Mouse (Mus musculus) liver, embryonic 15.5 days (tissue): ENCODE results near the gene Zfp664. TPM values are rescaled to one million over a fixed set of nuclear protein-coding genes. Genes with fewer than 3 reads are reported as not detected.

Source experiments
- ATAC-seq: fragments of 200-750 bp; cut with Nextera tagmentation; 2 replicates; pipeline ENCODE4 v1.8.0; 2017; ENCODE audit warnings: moderate number of reproducible peaks, mild to moderate bottlenecking, moderate library complexity; ENCODE audit not compliant: insufficient read depth
- H3K27ac ChIP-seq: fragments of 300-500 bp; sonication (generic); replicated peaks from 2 replicates; pipeline ENCODE4 v1.5.1; 2015; ENCODE audit warnings: mild to moderate bottlenecking, inconsistent platforms
- H3K27me3 ChIP-seq: fragments of 300-500 bp; sonication (generic); 2 replicates; pipeline ENCODE4 v1.6.1; 2015; ENCODE audit warnings: mild to moderate bottlenecking, inconsistent platforms
- H3K36me3 ChIP-seq: fragments of 300-500 bp; sonication (generic); replicated peaks from 2 replicates; pipeline ENCODE4 v1.6.1; 2015; ENCODE audit warnings: moderate library complexity, mild to moderate bottlenecking, inconsistent platforms
- H3K4me1 ChIP-seq: fragments of 300-500 bp; sonication (generic); replicated peaks from 2 replicates; pipeline ENCODE4 v1.6.1; 2015; ENCODE audit warnings: inconsistent platforms
- H3K4me2 ChIP-seq: fragments of 300-500 bp; sonication (generic); 2 replicates; pipeline ENCODE4 v1.6.1; 2015; ENCODE audit warnings: moderate library complexity, mild to moderate bottlenecking, inconsistent platforms
- H3K4me3 ChIP-seq: fragments of 300-500 bp; sonication (generic); replicated peaks from 2 replicates; pipeline ENCODE4 v1.5.1; 2015; ENCODE audit warnings: mild to moderate bottlenecking, inconsistent platforms
- H3K9ac ChIP-seq: fragments of 300-500 bp; sonication (generic); 2 replicates; pipeline ENCODE4 v1.6.1; 2015; ENCODE audit warnings: moderate library complexity, mild to moderate bottlenecking, inconsistent platforms
- H3K9me3 ChIP-seq: fragments of 300-500 bp; sonication (generic); replicated peaks from 2 replicates; pipeline ENCODE4 v1.6.1; 2016; ENCODE audit warnings: inconsistent platforms
- whole genome bisulfite sequencing: fragments of 180-500 bp; shearing (Covaris S2); methylation state at CpG from one replicate; pipeline ENCODE4 v1.1.7; 2015; ENCODE audit warnings: mixed read lengths; ENCODE audit not compliant: insufficient replicate concordance; 5-methylcytosine and 5-hydroxymethylcytosine counted together
- polyA plus RNA-seq: library from polyadenylated mRNA; unstranded; fragments of >200 nt; fragmentation: Nextera tagmentation; extraction: Ambion mirVana; gene quantifications from 2 replicates; pipeline ENCODE4 v1.2.1, GENCODE M21; 2015

The Zfp664 gene
- polyA plus RNA-seq, 1 experiment from 2014 or later = 11.7 TPM

DNA sequence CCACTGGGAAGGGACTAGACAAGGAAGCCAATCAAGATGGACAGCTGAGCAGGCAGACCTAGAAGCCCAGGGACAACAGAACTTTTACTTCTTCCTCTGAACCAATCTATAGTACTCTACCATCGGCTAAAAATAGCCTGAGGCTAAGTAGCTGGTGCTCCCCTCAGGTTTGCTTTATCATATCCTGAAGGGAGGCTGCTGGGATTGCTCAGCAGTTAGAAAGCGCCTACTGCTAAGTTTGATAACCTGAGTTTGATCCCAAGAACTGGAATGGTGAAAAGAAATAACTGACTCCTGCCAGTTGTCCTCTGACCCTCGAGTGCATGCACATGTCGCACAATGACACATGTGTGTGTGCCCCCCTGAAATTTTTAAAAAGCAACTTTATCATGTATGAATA, 17.6 kb upstream of the Zfp664 start:
- no peak overlapping the region for H3K27ac ChIP-seq
- no peak overlapping the region for H3K4me3 ChIP-seq
- no peak overlapping the region for H3K9ac ChIP-seq
- H3K36me3 ChIP-seq = no peaks in the 10 kb centered on the region
- no peaks in the 10 kb centered on the region for H3K4me1 ChIP-seq
- ATAC-seq = no peak
- no peaks in the 10 kb centered on the region for H3K9me3 ChIP-seq
- H3K4me2 ChIP-seq = no peak overlapping the region
- no peaks in the 10 kb centered on the region for H3K27me3 ChIP-seq
- WGBS = 17% methylated on average over 4 of the region's 4 CpGs

- Histone ChIP-seq H3K9me3 (no peaks in the 10 kb centered on the region), H3K4me2 (no peak overlapping the region), H3K4me3 (no peak overlapping the region), H3K36me3 (no peaks in the 10 kb centered on the region), H3K9ac (no peak overlapping the region), H3K4me1 (no peaks in the 10 kb centered on the region), H3K27me3 (no peaks in the 10 kb centered on the region), H3K27ac (no peak overlapping the region)
- no peak for ATAC-seq
- 81% methylated on average over 1 of the region's 1 CpGs for WGBS
Observed at GRCm38 (mm10) chr5:124847014-124847413, 15.5 kb upstream of the Zfp664 start.

DNA sequence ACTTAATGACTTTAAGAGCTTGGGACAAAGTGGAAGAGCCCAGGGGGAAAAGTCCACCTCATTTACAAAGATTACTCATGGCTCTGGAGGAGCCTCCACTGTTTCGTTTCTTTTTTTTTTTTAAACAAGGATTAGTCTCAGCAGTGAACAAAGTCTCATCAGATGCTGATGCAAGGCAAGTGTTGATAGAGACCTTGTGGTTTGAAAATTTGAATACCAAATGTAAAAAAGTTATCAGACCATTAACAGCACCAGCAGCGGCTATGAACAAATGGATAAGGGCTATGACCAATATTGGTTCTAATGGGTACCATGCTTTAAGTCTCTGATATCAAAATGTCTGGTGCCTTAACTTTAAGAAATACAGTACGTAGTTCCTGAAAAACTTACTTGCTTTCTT, 13.5 kb upstream of the Zfp664 start:
- H3K4me2 ChIP-seq = no peak overlapping the region
- no peaks in the 10 kb centered on the region for H3K4me1 ChIP-seq
- H3K9ac ChIP-seq = no peak overlapping the region
- H3K4me3 ChIP-seq = no peak overlapping the region
- H3K27me3 ChIP-seq = no peaks in the 10 kb centered on the region
- WGBS = 46% methylated on average over 3 of the region's 3 CpGs
- no peaks in the 10 kb centered on the region for H3K36me3 ChIP-seq
- no peaks in the 10 kb centered on the region for H3K9me3 ChIP-seq
- no peak for ATAC-seq
- H3K27ac ChIP-seq = no peak overlapping the region

GRCm38 (mm10) chr5:124851572-124851971, 10.9 kb upstream of the Zfp664 start:
- H3K4me2 ChIP-seq = no peak overlapping the region

DNA sequence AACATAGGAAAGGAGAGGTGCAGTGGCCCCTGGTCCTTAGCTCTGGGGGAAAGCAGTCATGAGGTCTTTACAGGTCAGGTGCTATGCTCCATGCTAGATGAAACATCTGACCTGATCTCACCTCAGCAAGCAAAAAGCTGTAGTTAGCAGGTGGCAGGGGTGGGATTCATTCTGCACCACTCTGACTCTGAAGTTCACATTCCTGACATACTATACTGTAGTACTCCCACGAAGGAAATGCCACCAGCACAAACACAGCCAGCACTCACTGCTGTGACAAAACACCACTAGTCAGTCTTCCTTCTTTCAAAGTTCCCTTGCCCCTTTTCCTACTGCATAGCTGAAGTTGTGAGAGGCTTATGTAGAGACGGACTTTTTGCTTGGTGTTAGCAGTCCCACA, 10.2 kb upstream of the Zfp664 start:
- ATAC-seq = no peak
- Histone ChIP-seq H3K27ac (no peak overlapping the region), H3K4me1 (no peaks in the 10 kb centered on the region), H3K36me3 (no peaks in the 10 kb centered on the region), H3K4me2 (no peak overlapping the region), H3K4me3 (no peak overlapping the region), H3K9ac (no peak overlapping the region), H3K27me3 (peaks cover 19% of the 10 kb centered on the region), H3K9me3 (no peaks in the 10 kb centered on the region)
- 23% methylated on average over 2 of the region's 2 CpGs for WGBS

More at GRCm38 (mm10) chr5:124851572-124851971, 10.9 kb upstream of the Zfp664 start:
- Histone ChIP-seq H3K27ac (no peak overlapping the region), H3K36me3 (no peaks in the 10 kb centered on the region), H3K4me1 (no peaks in the 10 kb centered on the region), H3K4me3 (no peak overlapping the region), H3K9me3 (no peaks in the 10 kb centered on the region), H3K9ac (no peak overlapping the region), H3K27me3 (peaks cover 11% of the 10 kb centered on the region)
- ATAC-seq = no peak
- WGBS = 49% methylated on average over 4 of the region's 4 CpGs

- H3K36me3 ChIP-seq = no peaks in the 10 kb centered on the region
- peaks cover 26% of the 10 kb centered on the region for H3K27me3 ChIP-seq
- no peak for ATAC-seq
- 64% methylated on average over 2 of the region's 2 CpGs for WGBS
- no peak overlapping the region for H3K27ac ChIP-seq
- no peak overlapping the region for H3K4me3 ChIP-seq
- no peaks in the 10 kb centered on the region for H3K9me3 ChIP-seq
- H3K9ac ChIP-seq = no peak overlapping the region
- H3K4me1 ChIP-seq = no peaks in the 10 kb centered on the region
- no peak overlapping the region for H3K4me2 ChIP-seq
Observed at GRCm38 (mm10) chr5:124853079-124853478, 9.4 kb upstream of the Zfp664 start.

DNA sequence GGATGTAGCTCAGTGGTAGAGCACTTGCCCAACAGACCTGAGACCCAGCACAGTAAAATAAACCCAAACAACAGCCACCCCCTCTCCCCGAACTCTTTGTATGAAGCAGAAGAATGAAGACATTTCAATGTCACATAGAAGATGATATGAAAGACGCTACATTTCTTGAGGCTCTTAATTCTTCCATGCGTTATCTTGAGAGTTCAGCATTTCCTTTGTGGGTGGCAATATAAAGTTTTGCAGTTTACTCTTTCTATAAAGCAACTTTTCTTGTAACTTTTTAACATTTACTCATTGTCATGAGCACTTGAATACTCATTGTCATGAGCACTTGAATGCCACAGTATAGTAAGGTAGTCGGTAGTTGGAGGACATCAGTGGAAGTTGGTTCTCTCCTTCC, 8.3 kb upstream of the Zfp664 start:
- 46% methylated on average over 4 of the region's 4 CpGs for WGBS

GRCm38 (mm10) chr5:124860013-124860412, 2.5 kb upstream of the Zfp664 start:
- Histone ChIP-seq H3K27me3 (peaks cover 82% of the 10 kb centered on the region), H3K4me2 (no peak overlapping the region), H3K27ac (no peak overlapping the region), H3K4me1 (peaks cover 25% of the 10 kb centered on the region), H3K9ac (no peak overlapping the region), H3K4me3 (no peak overlapping the region), H3K9me3 (no peaks in the 10 kb centered on the region), H3K36me3 (no peaks in the 10 kb centered on the region)
- 11% methylated on average over 5 of the region's 5 CpGs for WGBS
- no peak for ATAC-seq

More for the DNA sequence above, 8.3 kb upstream of the Zfp664 start:
- H3K27ac ChIP-seq = no peak overlapping the region
- H3K4me2 ChIP-seq = no peak overlapping the region
- no peak overlapping the region for H3K9ac ChIP-seq
- no peak overlapping the region for H3K4me3 ChIP-seq
- no peaks in the 10 kb centered on the region for H3K4me1 ChIP-seq
- no peak for ATAC-seq
- H3K36me3 ChIP-seq = no peaks in the 10 kb centered on the region
- H3K9me3 ChIP-seq = no peaks in the 10 kb centered on the region
- peaks cover 36% of the 10 kb centered on the region for H3K27me3 ChIP-seq

DNA sequence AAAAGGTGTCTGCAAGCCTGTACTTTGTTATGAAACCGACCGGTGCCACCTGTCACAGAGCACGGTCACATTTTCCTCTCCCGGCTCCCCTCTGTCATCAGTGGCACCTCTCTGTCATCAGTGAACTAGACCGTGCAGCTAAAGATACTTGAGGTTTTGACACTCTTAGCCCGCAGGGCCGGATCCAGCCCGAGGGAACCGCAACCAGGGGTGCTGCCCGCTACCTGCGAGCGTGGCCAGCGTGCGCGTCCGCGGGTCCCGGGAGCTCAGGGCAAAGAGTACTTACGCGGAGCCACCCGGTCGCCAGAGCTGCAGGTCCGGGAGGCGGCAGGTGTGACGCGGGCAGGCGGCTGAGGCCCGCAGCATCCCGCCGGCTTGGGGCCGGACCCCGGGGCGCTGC, 1.0 kb upstream of the Zfp664 start:
- H3K36me3 ChIP-seq = 0 out of 2 replicates have a peak, but pooled peaks cover 2% of the 10 kb centered on the region
- 2% methylated on average over 33 of the region's 33 CpGs for WGBS
- no peak for ATAC-seq

GRCm38 (mm10) chr5:124862871-124863741, 615 bp downstream of the Zfp664 start:
- H3K27ac ChIP-seq = peak overlapping the region; percentile 65
- H3K36me3 ChIP-seq = 0 out of 2 replicates have a peak, but pooled peaks cover 8% of the 10 kb centered on the region
- no peaks in the 10 kb centered on the region for H3K9me3 ChIP-seq
- peak overlapping the region; percentile 92 for H3K4me3 ChIP-seq
- H3K27me3 ChIP-seq = peaks cover 55% of the 10 kb centered on the region
- peak overlapping the region; percentile 97 for H3K4me2 ChIP-seq
- WGBS = 1% methylated on average over 78 of the region's 88 CpGs
- peak; percentile 45 for ATAC-seq
- peaks cover 25% of the 10 kb centered on the region for H3K4me1 ChIP-seq
- peak overlapping the region; percentile 75 for H3K9ac ChIP-seq

More for the DNA sequence above, 1.0 kb upstream of the Zfp664 start:
- Histone ChIP-seq H3K27ac (no peak overlapping the region), H3K4me2 (peak overlapping the region; percentile 97), H3K9me3 (no peaks in the 10 kb centered on the region), H3K4me3 (peak overlapping the region; percentile 92), H3K9ac (peak overlapping the region; percentile 32; the same call in 1 of the 2 replicates), H3K4me1 (peaks cover 25% of the 10 kb centered on the region), H3K27me3 (peaks cover 70% of the 10 kb centered on the region)

GRCm38 (mm10) chr5:124868981-124869380, 6.5 kb downstream of the Zfp664 start:
- H3K27me3 ChIP-seq = no peaks in the 10 kb centered on the region; the same call in 1 of the 2 replicates
- no peak overlapping the region for H3K4me2 ChIP-seq
- H3K9ac ChIP-seq = no peak overlapping the region
- peaks cover 6% of the 10 kb centered on the region for H3K4me1 ChIP-seq
- no peak overlapping the region for H3K27ac ChIP-seq
- 39% methylated on average over 4 of the region's 4 CpGs for WGBS
- H3K9me3 ChIP-seq = no peaks in the 10 kb centered on the region
- no peak for ATAC-seq
- no peak overlapping the region for H3K4me3 ChIP-seq
- 0 out of 2 replicates have a peak, but pooled peaks cover 8% of the 10 kb centered on the region for H3K36me3 ChIP-seq
